Mouse (Mus musculus) heart, embryonic 12.5 days (tissue): ENCODE measurements around the gene Mrpl1. TPM values are rescaled to one million over a fixed set of nuclear protein-coding genes. Genes with fewer than 3 reads are reported as not detected.

Experiments
- ATAC-seq: fragments of 200-750 bp; cut with Nextera tagmentation; 2 replicates; pipeline ENCODE4 v1.8.0; 2017; ENCODE audit warnings: moderate TSS enrichment, moderate library complexity; ENCODE audit not compliant: insufficient number of reproducible peaks, low FRiP score
- H3K27ac ChIP-seq: fragments of 300-500 bp; sonication (generic); 2 replicates; pipeline ENCODE4 v1.5.1; 2016; ENCODE audit warnings: mild to moderate bottlenecking, moderate library complexity; ENCODE audit not compliant: poor library complexity, severe bottlenecking
- H3K27me3 ChIP-seq: fragments of 300-500 bp; sonication (generic); replicated peaks from 2 replicates; pipeline ENCODE4 v1.6.1; 2016; ENCODE audit warnings: mild to moderate bottlenecking, moderate library complexity
- H3K36me3 ChIP-seq: fragments of 300-500 bp; sonication (generic); 2 replicates; pipeline ENCODE4 v1.6.1; 2016; ENCODE audit warnings: mild to moderate bottlenecking, moderate library complexity
- H3K4me1 ChIP-seq: fragments of 300-500 bp; sonication (generic); replicated peaks from 2 replicates; pipeline ENCODE4 v1.6.1; 2016; ENCODE audit warnings: mild to moderate bottlenecking
- H3K4me2 ChIP-seq: fragments of 300-500 bp; sonication (generic); 2 replicates; pipeline ENCODE4 v1.6.1; 2016; ENCODE audit warnings: mild to moderate bottlenecking, moderate library complexity
- H3K4me3 ChIP-seq: fragments of 300-500 bp; sonication (generic); 2 replicates; pipeline ENCODE4 v1.5.1; 2016; ENCODE audit warnings: mild to moderate bottlenecking
- H3K9ac ChIP-seq: fragments of 300-500 bp; sonication (generic); 2 replicates; pipeline ENCODE4 v1.6.1; 2016; ENCODE audit warnings: mild to moderate bottlenecking, moderate library complexity
- H3K9me3 ChIP-seq: fragments of 300-500 bp; sonication (generic); replicated peaks from 2 replicates; pipeline ENCODE4 v1.6.1; 2016; ENCODE audit warnings: mild to moderate bottlenecking, moderate library complexity
- WGBS: fragments of 180-500 bp; shearing (Covaris S2); methylation state at CpG from one replicate; pipeline ENCODE4 v1.1.7; 2016; 5-methylcytosine and 5-hydroxymethylcytosine counted together
- polyA plus RNA-seq: library from polyadenylated mRNA; unstranded; fragments of >200 nt; fragmentation: Nextera tagmentation; extraction: Ambion mirVana; gene quantifications from 2 replicates; pipeline ENCODE4 v1.2.1, GENCODE M21; 2016

The Mrpl1 gene
- polyA plus RNA-seq, 1 experiment from 2014 or later, result 26.4 TPM

- ATAC-seq, result no peak
- H3K27ac ChIP-seq, result no peak overlapping the region
- H3K4me2 ChIP-seq, result no peak overlapping the region
Observed at GRCm38 (mm10) chr5:96208543-96208942, 750 bp upstream of the Mrpl1 start.

GRCm38 (mm10) chr5:96209916-96210583 lies 757 bp downstream of the Mrpl1 start:
- Histone ChIP-seq H3K27ac (peak overlapping the region; percentile 81), H3K9me3 (no peaks in the 10 kb centered on the region), H3K9ac (peak overlapping the region; percentile 82), H3K4me2 (peak overlapping the region; percentile 68), H3K4me3 (peak overlapping the region; percentile 83), H3K27me3 (no peaks in the 10 kb centered on the region), H3K4me1 (peaks cover 9% of the 10 kb centered on the region), H3K36me3 (peaks cover 11% of the 10 kb centered on the region)
- peak; percentile 96 for ATAC-seq
- WGBS, result under 1% methylated on average over 35 of the region's 35 CpGs

More at GRCm38 (mm10) chr5:96208543-96208942, 750 bp upstream of the Mrpl1 start:
- 56% methylated on average over 4 of the region's 4 CpGs for WGBS
- Histone ChIP-seq H3K27me3 (no peaks in the 10 kb centered on the region), H3K4me3 (no peak overlapping the region), H3K4me1 (peaks cover 9% of the 10 kb centered on the region), H3K9me3 (no peaks in the 10 kb centered on the region), H3K36me3 (no peaks in the 10 kb centered on the region), H3K9ac (no peak overlapping the region)

- H3K9me3 ChIP-seq, result no peaks in the 10 kb centered on the region
- no peak overlapping the region for H3K4me2 ChIP-seq
- peaks cover 15% of the 10 kb centered on the region for H3K36me3 ChIP-seq
- no peak overlapping the region for H3K4me3 ChIP-seq
- no peak overlapping the region for H3K9ac ChIP-seq
- no peaks in the 10 kb centered on the region for H3K27me3 ChIP-seq
- H3K27ac ChIP-seq, result no peak overlapping the region
- 83% methylated on average over 3 of the region's 3 CpGs for WGBS
- ATAC-seq, result no peak
- H3K4me1 ChIP-seq, result peaks cover 15% of the 10 kb centered on the region
Observed at GRCm38 (mm10) chr5:96218648-96219047, 9.4 kb downstream of the Mrpl1 start.

GRCm38 (mm10) chr5:96219512-96219911 lies 10.2 kb downstream of the Mrpl1 start:
- 85% methylated on average over 4 of the region's 4 CpGs for WGBS

GRCm38 (mm10) chr5:96221298-96221697 lies 12.0 kb downstream of the Mrpl1 start:
- Histone ChIP-seq H3K4me3 (no peak overlapping the region), H3K27ac (no peak overlapping the region), H3K36me3 (peaks cover 13% of the 10 kb centered on the region), H3K9me3 (no peaks in the 10 kb centered on the region), H3K9ac (no peak overlapping the region), H3K4me1 (peaks cover 15% of the 10 kb centered on the region), H3K4me2 (no peak overlapping the region), H3K27me3 (no peaks in the 10 kb centered on the region)
- WGBS, result 81% methylated on average over 1 of the region's 1 CpGs
- no peak for ATAC-seq

More at GRCm38 (mm10) chr5:96219512-96219911, 10.2 kb downstream of the Mrpl1 start:
- H3K27ac ChIP-seq, result no peak overlapping the region
- peaks cover 14% of the 10 kb centered on the region for H3K36me3 ChIP-seq
- no peaks in the 10 kb centered on the region for H3K9me3 ChIP-seq
- H3K4me3 ChIP-seq, result no peak overlapping the region
- ATAC-seq, result no peak
- H3K27me3 ChIP-seq, result no peaks in the 10 kb centered on the region
- peaks cover 15% of the 10 kb centered on the region for H3K4me1 ChIP-seq
- no peak overlapping the region for H3K9ac ChIP-seq
- no peak overlapping the region for H3K4me2 ChIP-seq

GRCm38 (mm10) chr5:96221812-96222585 lies 12.7 kb downstream of the Mrpl1 start:
- H3K9ac ChIP-seq, result no peak overlapping the region
- no peak overlapping the region for H3K4me3 ChIP-seq
- peaks cover 18% of the 10 kb centered on the region for H3K36me3 ChIP-seq
- no peaks in the 10 kb centered on the region for H3K27me3 ChIP-seq
- no peaks in the 10 kb centered on the region for H3K9me3 ChIP-seq
- H3K4me2 ChIP-seq, result no peak overlapping the region
- no peak for ATAC-seq
- 37% methylated on average over 5 of the region's 5 CpGs for WGBS
- H3K4me1 ChIP-seq, result peaks cover 15% of the 10 kb centered on the region
- H3K27ac ChIP-seq, result no peak overlapping the region

- Histone ChIP-seq H3K9me3 (no peaks in the 10 kb centered on the region), H3K27me3 (no peaks in the 10 kb centered on the region), H3K27ac (no peak overlapping the region), H3K4me3 (no peak overlapping the region), H3K36me3 (peaks cover 21% of the 10 kb centered on the region), H3K4me1 (peaks cover 15% of the 10 kb centered on the region), H3K4me2 (no peak overlapping the region), H3K9ac (no peak overlapping the region)
- no peak for ATAC-seq
- 91% methylated on average over 3 of the region's 3 CpGs for WGBS
Observed at GRCm38 (mm10) chr5:96222964-96223363, 13.7 kb downstream of the Mrpl1 start.

GRCm38 (mm10) chr5:96226490-96226889 lies 17.2 kb downstream of the Mrpl1 start:
- peaks cover 39% of the 10 kb centered on the region for H3K36me3 ChIP-seq
- H3K4me1 ChIP-seq, result peaks cover 9% of the 10 kb centered on the region
- no peak overlapping the region for H3K27ac ChIP-seq
- H3K9ac ChIP-seq, result no peak overlapping the region
- ATAC-seq, result no peak
- H3K4me2 ChIP-seq, result no peak overlapping the region
- H3K4me3 ChIP-seq, result no peak overlapping the region
- no peaks in the 10 kb centered on the region for H3K9me3 ChIP-seq
- 93% methylated on average over 8 of the region's 8 CpGs for WGBS
- no peaks in the 10 kb centered on the region for H3K27me3 ChIP-seq

GRCm38 (mm10) chr5:96228967-96229366 lies 19.7 kb downstream of the Mrpl1 start:
- Histone ChIP-seq H3K4me1 (no peaks in the 10 kb centered on the region), H3K9ac (no peak overlapping the region), H3K27ac (no peak overlapping the region), H3K4me3 (no peak overlapping the region), H3K4me2 (no peak overlapping the region), H3K9me3 (no peaks in the 10 kb centered on the region), H3K27me3 (no peaks in the 10 kb centered on the region), H3K36me3 (peaks cover 48% of the 10 kb centered on the region)
- 95% methylated on average over 2 of the region's 2 CpGs for WGBS
- no peak for ATAC-seq

- WGBS, result 93% methylated on average over 5 of the region's 5 CpGs
- ATAC-seq, result no peak
Observed at GRCm38 (mm10) chr5:96238797-96239196, 29.5 kb downstream of the Mrpl1 start.

GRCm38 (mm10) chr5:96240856-96241255 lies 31.6 kb downstream of the Mrpl1 start:
- H3K9ac ChIP-seq, result no peak overlapping the region
- H3K9me3 ChIP-seq, result no peaks in the 10 kb centered on the region
- no peak for ATAC-seq
- no peak overlapping the region for H3K27ac ChIP-seq
- H3K4me3 ChIP-seq, result no peak overlapping the region
- H3K4me2 ChIP-seq, result no peak overlapping the region
- H3K4me1 ChIP-seq, result no peaks in the 10 kb centered on the region
- peaks cover 27% of the 10 kb centered on the region for H3K36me3 ChIP-seq
- no peaks in the 10 kb centered on the region for H3K27me3 ChIP-seq
- WGBS, result 71% methylated on average over 1 of the region's 1 CpGs

More at GRCm38 (mm10) chr5:96238797-96239196, 29.5 kb downstream of the Mrpl1 start:
- Histone ChIP-seq H3K4me2 (no peak overlapping the region), H3K4me1 (no peaks in the 10 kb centered on the region), H3K9ac (no peak overlapping the region), H3K36me3 (peaks cover 27% of the 10 kb centered on the region), H3K27ac (no peak overlapping the region), H3K4me3 (no peak overlapping the region), H3K9me3 (no peaks in the 10 kb centered on the region), H3K27me3 (no peaks in the 10 kb centered on the region)
